28 mouse cellular contexts compared by ENCODE assay signal in genomic region chr14:21223971-21224635, GRCm38 (mm10).
A peak's percentile ranks its signal among the peaks of the same experiment; 100 is the strongest.
DNase-seq lines count a peak whose midpoint lies in the region; ATAC-seq lines count a peak whose summit lies in the region.
"Had no signal": no experiment of that assay in that cellular context is flagged by ENCODE, and none has a peak within 500 bp of the region (broad histone marks: within the 10 kb centered on the region; RNA-seq: fewer than 3 reads in every experiment).

No protein-coding gene starts in this region.

- no peaks in the 10 kb centered on the region for H3K36me3 ChIP-seq in neural tube, embryonic 13.5 days
- H3K36me3 ChIP-seq in erythroblast, embryonic 14.5 days (ENCODE audit: control insufficient read depth): peaks cover 3% of the 10 kb centered on the region; the same call in 1 of the 2 replicates
- H3K36me3 ChIP-seq in liver, embryonic 13.5 days: no peaks in the 10 kb centered on the region
- H3K36me3 ChIP-seq: embryonic facial prominence, embryonic 15.5 days; hindbrain, embryonic 12.5 days; midbrain, embryonic 13.5 days had no signal

- no peaks in the 10 kb centered on the region for H3K9me3 ChIP-seq in neural tube, embryonic 13.5 days
- H3K9me3 ChIP-seq in erythroblast, embryonic 14.5 days (ENCODE audit: control insufficient read depth, low read length): no peaks in the 10 kb centered on the region
- H3K9me3 ChIP-seq in liver, embryonic 13.5 days (replicated peaks): no peaks in the 10 kb centered on the region
- H3K9me3 ChIP-seq: embryonic facial prominence, embryonic 15.5 days; G1E; hindbrain, embryonic 12.5 days; midbrain, embryonic 13.5 days had no signal

- H3K4me2 ChIP-seq in neural tube, embryonic 13.5 days: no peak overlapping the region
- peak overlapping the region; percentile 52 for H3K4me2 ChIP-seq in liver, embryonic 13.5 days
- H3K4me2 ChIP-seq: embryonic facial prominence, embryonic 15.5 days; heart, embryonic 11.5 days; hindbrain, embryonic 12.5 days; midbrain, embryonic 13.5 days had no signal

- no peak for DNase-seq in neural tube, embryonic 10.5 days (ENCODE audit: extremely low spot score, low spot score)
- DNase-seq in liver, embryonic 13.5 days: peak; percentile 57
- DNase-seq in frontal cortex, postnatal 36 days (ENCODE audit: low spot score in 2 of 2): no peak
- DNase-seq: adrenal gland, adult 8-10 months; B cell, adult 2 months; cerebellum, adult 9-11 months; gastrocnemius, postnatal 10 days; heart, adult 11 months; kidney, adult 2 months; kidney, postnatal 10 days; left cerebral cortex, postnatal 4 days; right cerebral cortex, postnatal 14 days; spleen, adult 18-20 months; thymus, postnatal 36 days had no signal

- ATAC-seq in neural tube, embryonic 13.5 days (ENCODE audit: low read depth): no peak
- peak; percentile 95 for ATAC-seq in liver, embryonic 13.5 days (ENCODE audit: low read depth)
- peak; percentile 65 for ATAC-seq in megakaryocyte-erythroid progenitor cell, adult 5-6 weeks (replicated peaks; ENCODE audit: low FRiP score, low TSS enrichment, poor library complexity, severe bottlenecking)
- ATAC-seq in cerebellum, adult (ENCODE audit: insufficient number of reproducible peaks, low FRiP score, low TSS enrichment): no peak
- ATAC-seq: activated CD4-positive, CD25-positive, alpha-beta regulatory T cell, adult 4 months; lung, postnatal 0 days; midbrain, embryonic 13.5 days had no signal

- no peak overlapping the region for H3K9ac ChIP-seq in neural tube, embryonic 13.5 days
- H3K9ac ChIP-seq in liver, embryonic 13.5 days: 0 out of 2 replicates have a peak overlapping the region, but pooled peaks have one; percentile 39
- H3K9ac ChIP-seq: embryonic facial prominence, embryonic 15.5 days; hindbrain, embryonic 12.5 days; midbrain, embryonic 13.5 days had no signal

- H3K4me3 ChIP-seq in neural tube, embryonic 13.5 days: no peak overlapping the region
- H3K4me3 ChIP-seq in erythroblast, embryonic 14.5 days (replicated peaks): peak overlapping the region; percentile 31
- no peak overlapping the region for H3K4me3 ChIP-seq in liver, embryonic 13.5 days (replicated peaks)
- H3K4me3 ChIP-seq: embryonic facial prominence, embryonic 15.5 days; hindbrain, embryonic 12.5 days; left cerebral cortex, adult 2 months; midbrain, embryonic 13.5 days had no signal

- H3K27me3 ChIP-seq in neural tube, embryonic 13.5 days: no peaks in the 10 kb centered on the region
- no peaks in the 10 kb centered on the region for H3K27me3 ChIP-seq in erythroblast, embryonic 14.5 days (ENCODE audit: control insufficient read depth)
- no peaks in the 10 kb centered on the region for H3K27me3 ChIP-seq in liver, embryonic 13.5 days
- H3K27me3 ChIP-seq: CH12.LX; embryonic facial prominence, embryonic 15.5 days; hindbrain, embryonic 12.5 days; midbrain, embryonic 13.5 days had no signal

- peaks cover 20% of the 10 kb centered on the region; the same call in 1 of the 2 replicates for H3K4me1 ChIP-seq in neural tube, embryonic 13.5 days (replicated peaks)
- peaks cover 66% of the 10 kb centered on the region for H3K4me1 ChIP-seq in erythroblast, embryonic 14.5 days (ENCODE audit: control insufficient read depth)
- H3K4me1 ChIP-seq in liver, embryonic 13.5 days (replicated peaks): peaks cover 64% of the 10 kb centered on the region
- H3K4me1 ChIP-seq: hindbrain, embryonic 12.5 days had no signal

- H3K27ac ChIP-seq in neural tube, embryonic 13.5 days (replicated peaks): peak overlapping the region; percentile 46
- peak overlapping the region; percentile 84 for H3K27ac ChIP-seq in liver, embryonic 13.5 days
- H3K27ac ChIP-seq: embryonic facial prominence, embryonic 15.5 days; hindbrain, embryonic 12.5 days; left cerebral cortex, adult 2 months; macrophage; midbrain, embryonic 13.5 days had no signal

- 94% methylated on average over 3 of the region's 3 CpGs for WGBS in neural tube, embryonic 13.5 days
- 26% methylated on average over 3 of the region's 3 CpGs for WGBS in liver, embryonic 13.5 days (ENCODE audit: insufficient replicate concordance)

Comparison
In these comparisons a context has a peak if more than half of its experiments do, and no peak if none do; other contexts are left out.
1. ATAC-seq: peak in liver, embryonic 13.5 days (single experiment) and megakaryocyte-erythroid progenitor cell, adult 5-6 weeks (single experiment); none in neural tube, embryonic 13.5 days (single experiment) and cerebellum, adult (single experiment).